Mouse (Mus musculus) heart, embryonic 11.5 days (tissue): ENCODE results near the gene Wdr31. TPM values are rescaled to one million over a fixed set of nuclear protein-coding genes. Genes with fewer than 3 reads are reported as not detected.

ENCODE experiments used
- ATAC-seq: fragments of 200-750 bp; cut with Nextera tagmentation; replicated peaks from 2 replicates; pipeline ENCODE4 v1.8.0; 2017; ENCODE audit warnings: moderate library complexity; ENCODE audit not compliant: insufficient number of reproducible peaks, low FRiP score, low TSS enrichment
- H3K27ac ChIP-seq: fragments of 300-500 bp; sonication (generic); 2 replicates; pipeline ENCODE4 v1.5.1; 2014; ENCODE audit warnings: mild to moderate bottlenecking, low read depth, low read length
- H3K27me3 ChIP-seq: fragments of 300-500 bp; sonication (generic); 2 replicates; pipeline ENCODE4 v1.6.1; 2014; ENCODE audit warnings: mild to moderate bottlenecking, low read length, mixed read lengths; ENCODE audit not compliant: control insufficient read depth, insufficient read depth
- H3K36me3 ChIP-seq: fragments of 300-500 bp; sonication (generic); 2 replicates; pipeline ENCODE4 v1.6.1; 2014; ENCODE audit warnings: mild to moderate bottlenecking, low read length, moderate library complexity, mixed read lengths; ENCODE audit not compliant: control insufficient read depth, insufficient read depth
- H3K4me1 ChIP-seq: fragments of 300-500 bp; sonication (generic); 2 replicates; pipeline ENCODE4 v1.6.1; 2014; ENCODE audit warnings: low read length; ENCODE audit not compliant: control insufficient read depth, insufficient read depth
- H3K4me2 ChIP-seq: fragments of 300-500 bp; sonication (generic); 2 replicates; pipeline ENCODE4 v1.6.1; 2014; ENCODE audit warnings: mild to moderate bottlenecking, moderate library complexity
- H3K4me3 ChIP-seq: fragments of 300-500 bp; sonication (generic); 2 replicates; pipeline ENCODE4 v1.5.1; 2014; ENCODE audit warnings: low read depth, low read length
- H3K9ac ChIP-seq: fragments of 300-500 bp; sonication (generic); 2 replicates; pipeline ENCODE4 v1.6.1; 2014; ENCODE audit warnings: mild to moderate bottlenecking, low read depth, low read length, moderate library complexity
- H3K9me3 ChIP-seq: fragments of 300-500 bp; sonication (generic); replicated peaks from 2 replicates; pipeline ENCODE4 v1.6.1; 2016; ENCODE audit warnings: low read length; ENCODE audit not compliant: control insufficient read depth
- WGBS: fragments of 180-500 bp; shearing (Covaris S2); extraction: QIAGEN DNeasy Blood & Tissue Kit; methylation state at CpG from one replicate; pipeline ENCODE4 v1.1.7; 2014; ENCODE audit not compliant: insufficient replicate concordance; 5-methylcytosine and 5-hydroxymethylcytosine counted together
- polyA plus RNA-seq: library from polyadenylated mRNA; unstranded; fragments of >200 nt; fragmentation: Nextera tagmentation; extraction: Ambion mirVana; gene quantifications from 2 replicates; pipeline ENCODE4 v1.2.1, GENCODE M21; 2014

Wdr31 gene
- polyA plus RNA-seq, 1 experiment from 2014 or later = 3.0 TPM

DNA sequence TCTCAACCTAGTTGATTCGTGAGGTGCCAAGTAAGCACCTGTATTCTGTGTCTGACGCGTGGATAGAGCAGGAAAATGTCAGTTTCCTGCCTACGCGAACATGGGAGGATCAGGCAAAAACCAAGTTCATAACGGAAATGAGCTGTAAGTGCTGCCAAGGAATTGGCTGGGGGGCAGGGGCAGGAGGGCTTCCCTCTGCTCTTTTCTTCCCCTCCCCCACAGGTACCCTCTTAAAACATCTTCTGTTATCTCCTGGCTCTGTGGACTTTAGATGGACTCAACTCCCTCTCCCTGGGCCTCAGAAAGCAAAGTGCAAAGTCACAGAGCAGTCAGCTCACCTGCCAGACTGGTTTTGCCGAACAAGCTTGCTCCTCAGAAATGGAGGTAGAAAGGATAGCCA lies 32.3 kb upstream of the Wdr31 start:
- H3K36me3 ChIP-seq = peaks cover 8% of the 10 kb centered on the region
- no peak overlapping the region for H3K4me3 ChIP-seq
- H3K27me3 ChIP-seq = no peaks in the 10 kb centered on the region
- H3K9ac ChIP-seq = no peak overlapping the region
- no peak overlapping the region; the same call in 1 of the 2 replicates for H3K4me2 ChIP-seq
- WGBS = 67% methylated on average over 7 of the region's 7 CpGs
- H3K9me3 ChIP-seq = no peaks in the 10 kb centered on the region
- no peak for ATAC-seq
- no peak overlapping the region for H3K27ac ChIP-seq
- H3K4me1 ChIP-seq = peaks cover 4% of the 10 kb centered on the region; the same call in 1 of the 2 replicates

GRCm38 (mm10) chr4:62501964-62502732 lies 31.5 kb upstream of the Wdr31 start:
- H3K9me3 ChIP-seq = no peaks in the 10 kb centered on the region
- peak overlapping the region; percentile 84 for H3K4me3 ChIP-seq
- no peaks in the 10 kb centered on the region for H3K27me3 ChIP-seq
- WGBS = 2% methylated on average over 38 of the region's 38 CpGs
- peak overlapping the region; percentile 90 for H3K4me2 ChIP-seq
- H3K9ac ChIP-seq = peak overlapping the region; percentile 87
- peaks cover 4% of the 10 kb centered on the region; the same call in 1 of the 2 replicates for H3K4me1 ChIP-seq
- H3K27ac ChIP-seq = 0 out of 2 replicates have a peak overlapping the region, but pooled peaks have one; percentile 29
- ATAC-seq = peak; percentile 91
- peaks cover 8% of the 10 kb centered on the region; the same call in 1 of the 2 replicates for H3K36me3 ChIP-seq

DNA sequence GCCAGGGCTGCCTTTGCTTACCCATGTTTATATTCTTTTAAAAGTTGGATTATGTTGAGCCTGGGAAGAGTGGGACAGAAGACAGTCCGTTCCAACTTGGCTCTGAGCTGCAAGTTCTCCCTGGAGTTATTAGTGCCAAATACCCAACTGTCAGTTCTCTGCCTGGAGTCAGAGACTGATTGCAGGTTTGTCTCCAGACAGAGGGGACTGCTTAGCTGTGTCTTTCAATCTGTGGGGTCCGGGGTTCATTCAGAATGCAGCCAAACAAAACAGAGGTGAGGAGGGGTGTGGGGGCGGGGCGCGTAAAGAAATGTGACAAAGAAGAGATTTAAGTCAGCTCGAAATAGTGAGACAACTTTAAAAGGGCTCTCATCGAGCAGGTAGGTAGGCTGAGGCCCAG lies 30.8 kb upstream of the Wdr31 start:
- WGBS = 7% methylated on average over 7 of the region's 7 CpGs
- H3K4me1 ChIP-seq = peaks cover 4% of the 10 kb centered on the region; the same call in 1 of the 2 replicates
- no peaks in the 10 kb centered on the region for H3K27me3 ChIP-seq
- no peaks in the 10 kb centered on the region for H3K9me3 ChIP-seq
- ATAC-seq = no peak
- H3K4me3 ChIP-seq = peak overlapping the region; percentile 84
- no peak overlapping the region for H3K27ac ChIP-seq
- peak overlapping the region; percentile 90 for H3K4me2 ChIP-seq
- peak overlapping the region; percentile 87 for H3K9ac ChIP-seq
- peaks cover 8% of the 10 kb centered on the region; the same call in 1 of the 2 replicates for H3K36me3 ChIP-seq

GRCm38 (mm10) chr4:62500799-62501198 lies 30.1 kb upstream of the Wdr31 start:
- Histone ChIP-seq H3K9ac (no peak overlapping the region), H3K36me3 (peaks cover 8% of the 10 kb centered on the region; the same call in 1 of the 2 replicates), H3K4me2 (no peak overlapping the region), H3K27ac (no peak overlapping the region), H3K9me3 (no peaks in the 10 kb centered on the region), H3K27me3 (no peaks in the 10 kb centered on the region), H3K4me3 (no peak overlapping the region), H3K4me1 (peaks cover 4% of the 10 kb centered on the region; the same call in 1 of the 2 replicates)
- ATAC-seq = no peak
- WGBS = 74% methylated on average over 4 of the region's 4 CpGs

DNA sequence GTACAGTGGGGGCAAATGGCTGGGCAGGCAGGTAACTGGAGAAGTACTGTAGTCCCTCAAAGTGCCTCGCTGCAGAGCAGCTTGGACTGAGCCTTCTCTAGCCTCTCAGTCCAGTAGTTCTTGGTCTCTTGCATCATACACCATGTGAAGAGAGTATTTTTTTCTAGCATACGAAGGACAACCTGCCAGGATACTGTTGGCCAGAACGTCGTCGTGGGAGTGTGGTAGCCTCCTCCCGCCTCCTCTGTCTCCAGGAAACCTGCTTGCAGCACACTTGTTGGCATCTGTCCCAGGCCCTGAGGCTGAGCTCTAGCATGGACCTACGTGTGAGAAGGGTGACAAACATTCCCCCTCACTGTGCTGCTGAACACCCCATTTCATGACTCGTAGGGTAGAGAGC lies 26.1 kb upstream of the Wdr31 start:
- no peak for ATAC-seq
- Histone ChIP-seq H3K9me3 (no peaks in the 10 kb centered on the region), H3K4me2 (no peak overlapping the region), H3K36me3 (peaks cover 8% of the 10 kb centered on the region; the same call in 1 of the 2 replicates), H3K27ac (no peak overlapping the region), H3K4me3 (no peak overlapping the region), H3K27me3 (0 out of 2 replicates have a peak, but pooled peaks cover 2% of the 10 kb centered on the region), H3K9ac (no peak overlapping the region), H3K4me1 (peaks cover 4% of the 10 kb centered on the region; the same call in 1 of the 2 replicates)
- 70% methylated on average over 8 of the region's 8 CpGs for WGBS

DNA sequence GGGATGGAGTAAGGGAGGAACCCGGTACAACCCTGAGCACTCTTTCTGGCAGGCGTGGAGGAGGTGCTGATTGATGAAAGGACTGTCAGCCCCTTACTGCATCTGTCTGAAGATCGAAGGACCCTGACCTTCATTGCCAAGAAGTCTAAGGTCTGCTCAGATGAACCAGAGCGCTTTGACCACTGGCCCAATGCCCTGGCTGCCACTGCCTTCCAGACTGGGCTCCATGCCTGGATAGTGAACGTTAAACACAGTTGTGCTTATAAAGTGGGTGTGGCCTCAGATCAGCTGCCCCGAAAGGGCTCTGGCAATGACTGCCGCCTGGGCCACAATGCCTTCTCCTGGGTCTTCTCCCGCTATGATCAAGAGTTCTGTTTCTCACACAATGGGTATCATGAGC lies 25.2 kb upstream of the Wdr31 start:
- Histone ChIP-seq H3K9me3 (no peaks in the 10 kb centered on the region), H3K9ac (no peak overlapping the region), H3K4me1 (no peaks in the 10 kb centered on the region), H3K27me3 (0 out of 2 replicates have a peak, but pooled peaks cover 2% of the 10 kb centered on the region), H3K4me3 (no peak overlapping the region), H3K36me3 (peaks cover 8% of the 10 kb centered on the region; the same call in 1 of the 2 replicates), H3K4me2 (no peak overlapping the region), H3K27ac (no peak overlapping the region)
- 61% methylated on average over 8 of the region's 8 CpGs for WGBS
- no peak for ATAC-seq

- H3K9me3 ChIP-seq = no peaks in the 10 kb centered on the region
- H3K4me2 ChIP-seq = no peak overlapping the region
- no peak overlapping the region for H3K4me3 ChIP-seq
- 63% methylated on average over 9 of the region's 9 CpGs for WGBS
- no peak overlapping the region for H3K27ac ChIP-seq
- no peak for ATAC-seq
- 0 out of 2 replicates have a peak, but pooled peaks cover 2% of the 10 kb centered on the region for H3K27me3 ChIP-seq
- no peaks in the 10 kb centered on the region for H3K4me1 ChIP-seq
- 0 out of 2 replicates have a peak, but pooled peaks cover 4% of the 10 kb centered on the region for H3K36me3 ChIP-seq
- H3K9ac ChIP-seq = no peak overlapping the region
These were observed 23.5 kb upstream of the Wdr31 start for GRCm38 (mm10) chr4:62494230-62494629.

DNA sequence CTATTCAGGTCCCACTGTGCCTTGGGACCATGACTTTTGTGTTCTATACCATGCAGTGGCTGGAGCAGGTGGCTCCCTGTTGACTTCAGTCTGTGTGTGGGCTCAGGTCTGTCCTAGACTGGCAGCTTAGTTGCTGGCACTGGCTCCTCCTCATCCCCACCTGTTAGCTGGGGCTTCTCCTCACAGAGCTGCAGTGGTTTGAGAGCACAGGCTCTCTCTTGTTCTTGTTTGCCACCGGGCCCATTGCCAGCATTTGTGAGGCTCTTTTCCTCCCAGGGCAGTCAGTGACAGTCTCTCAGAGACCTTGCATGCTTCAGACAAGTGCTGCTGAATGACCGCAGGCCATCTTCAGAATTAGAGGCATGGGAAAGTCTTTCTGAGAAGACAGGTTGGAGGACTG lies 22.0 kb upstream of the Wdr31 start:
- Histone ChIP-seq H3K9me3 (no peaks in the 10 kb centered on the region), H3K9ac (no peak overlapping the region), H3K4me1 (no peaks in the 10 kb centered on the region), H3K4me3 (no peak overlapping the region), H3K27me3 (0 out of 2 replicates have a peak, but pooled peaks cover 2% of the 10 kb centered on the region), H3K27ac (no peak overlapping the region), H3K36me3 (no peaks in the 10 kb centered on the region), H3K4me2 (no peak overlapping the region)
- no peak for ATAC-seq
- WGBS = 84% methylated on average over 2 of the region's 2 CpGs
